Mouse (Mus musculus) heart, adult 11 months (tissue): ENCODE measurements around the gene Atp13a2.

ENCODE experiments used
- DNase-seq: peaks from one replicate; pipeline ENCODE4 v3.0.0; 2022

Gene Atp13a2

DNA sequence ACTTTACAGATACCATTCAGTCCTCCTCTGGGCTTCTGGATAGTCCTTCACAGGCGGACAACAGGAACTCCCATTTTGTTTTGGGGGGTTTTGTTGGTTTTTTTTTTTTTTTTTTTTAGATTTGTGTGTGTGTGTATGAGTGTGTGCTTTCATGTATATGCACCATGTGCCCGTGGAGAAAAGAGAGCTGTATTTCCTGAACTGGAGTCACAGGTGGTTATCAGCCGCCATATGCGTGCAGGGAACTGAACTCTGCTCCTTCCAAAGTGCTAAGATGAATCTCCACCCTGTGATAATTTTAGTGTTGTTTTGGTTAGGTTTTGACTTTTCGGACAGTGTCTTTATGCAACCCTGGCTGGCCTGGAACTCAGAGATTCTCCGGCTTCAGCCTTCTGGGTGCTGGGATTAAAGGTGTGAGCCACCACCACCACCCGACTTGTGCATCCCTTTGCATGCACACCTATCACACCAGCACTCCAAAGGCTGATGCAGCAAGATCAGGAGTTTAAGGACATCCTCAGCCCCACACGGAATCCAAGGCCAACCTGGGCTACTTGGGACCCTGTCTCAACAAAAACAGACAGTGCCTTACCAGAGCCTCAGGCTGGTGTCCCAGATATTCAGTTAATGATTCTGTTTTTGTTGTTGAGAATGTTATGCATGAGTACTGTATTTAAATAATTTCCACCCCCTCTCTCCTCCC is 24.3 kb upstream of the Atp13a2 start:
- no peak for DNase-seq

DNA sequence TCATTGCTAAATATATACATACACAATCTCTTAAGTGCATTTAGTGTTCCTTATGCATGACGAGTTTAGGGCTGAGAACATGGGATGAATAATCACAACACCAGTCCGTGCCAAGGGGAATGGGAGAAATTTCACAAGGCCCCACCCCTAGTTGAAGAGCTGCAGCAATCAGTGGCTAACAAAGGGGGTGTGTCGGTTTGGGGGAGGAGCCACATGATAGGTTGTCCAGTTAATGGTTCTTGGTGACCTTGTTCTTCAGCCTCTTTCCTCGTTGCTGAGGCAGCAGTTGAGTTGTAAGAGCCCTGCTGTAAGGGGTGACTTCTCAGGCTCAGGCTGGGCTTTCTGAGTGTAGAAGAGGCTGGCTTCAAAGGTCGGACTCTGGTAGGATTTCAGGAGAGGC is 23.7 kb upstream of the Atp13a2 start:
- DNase-seq = peak; percentile 96

DNA sequence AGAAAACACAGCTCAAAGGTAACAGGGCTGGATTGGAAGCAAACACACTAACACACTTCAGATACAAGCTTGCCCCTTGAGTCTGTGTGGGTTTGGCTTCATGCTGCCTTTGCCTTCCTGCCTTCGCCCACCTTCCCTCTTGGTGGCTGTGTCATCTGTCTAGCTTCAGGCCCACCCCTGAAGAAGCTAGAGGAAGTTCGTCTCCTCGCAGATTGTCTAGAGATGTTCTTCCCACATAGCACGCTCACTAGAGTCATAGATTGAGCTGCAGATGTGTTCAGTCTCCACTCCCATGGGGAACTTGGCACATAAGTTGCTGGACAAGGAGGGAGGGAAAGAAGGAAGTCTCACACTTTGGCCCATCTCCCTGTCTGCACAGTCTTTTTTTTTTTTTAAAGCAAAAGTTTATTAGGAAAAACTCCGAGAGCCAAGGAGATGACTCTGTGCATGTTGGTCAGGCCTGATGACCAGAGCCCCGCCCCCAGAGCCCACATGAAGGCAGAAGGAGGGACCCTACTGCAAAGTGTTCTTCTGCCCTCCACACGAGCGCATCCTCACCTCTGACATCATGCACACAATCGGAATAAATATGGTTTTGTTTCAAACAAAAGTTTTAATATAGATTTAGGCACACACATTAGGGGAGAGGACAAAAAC is 22.6 kb upstream of the Atp13a2 start:
- DNase-seq = peak; percentile 97

DNA sequence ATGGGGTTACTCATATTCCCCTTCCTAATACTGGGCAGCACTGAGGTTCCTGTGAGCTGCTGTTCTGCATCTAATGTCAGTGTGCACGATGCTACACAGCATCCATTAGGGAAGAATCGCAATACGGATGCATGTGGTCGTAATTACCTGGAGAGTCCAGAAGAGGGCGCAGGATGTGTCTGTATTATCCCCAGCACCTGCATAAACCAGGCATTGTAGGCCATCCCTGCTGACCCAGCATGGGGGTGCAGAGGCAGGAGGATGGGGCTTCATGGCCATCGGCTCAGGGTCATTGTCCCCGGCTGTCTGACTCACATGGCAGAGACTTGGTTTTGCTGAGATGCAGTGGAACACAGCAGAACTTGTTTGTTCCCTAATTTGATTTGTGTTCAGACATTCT is 22.1 kb upstream of the Atp13a2 start:
- peak; percentile 97 for DNase-seq

DNA sequence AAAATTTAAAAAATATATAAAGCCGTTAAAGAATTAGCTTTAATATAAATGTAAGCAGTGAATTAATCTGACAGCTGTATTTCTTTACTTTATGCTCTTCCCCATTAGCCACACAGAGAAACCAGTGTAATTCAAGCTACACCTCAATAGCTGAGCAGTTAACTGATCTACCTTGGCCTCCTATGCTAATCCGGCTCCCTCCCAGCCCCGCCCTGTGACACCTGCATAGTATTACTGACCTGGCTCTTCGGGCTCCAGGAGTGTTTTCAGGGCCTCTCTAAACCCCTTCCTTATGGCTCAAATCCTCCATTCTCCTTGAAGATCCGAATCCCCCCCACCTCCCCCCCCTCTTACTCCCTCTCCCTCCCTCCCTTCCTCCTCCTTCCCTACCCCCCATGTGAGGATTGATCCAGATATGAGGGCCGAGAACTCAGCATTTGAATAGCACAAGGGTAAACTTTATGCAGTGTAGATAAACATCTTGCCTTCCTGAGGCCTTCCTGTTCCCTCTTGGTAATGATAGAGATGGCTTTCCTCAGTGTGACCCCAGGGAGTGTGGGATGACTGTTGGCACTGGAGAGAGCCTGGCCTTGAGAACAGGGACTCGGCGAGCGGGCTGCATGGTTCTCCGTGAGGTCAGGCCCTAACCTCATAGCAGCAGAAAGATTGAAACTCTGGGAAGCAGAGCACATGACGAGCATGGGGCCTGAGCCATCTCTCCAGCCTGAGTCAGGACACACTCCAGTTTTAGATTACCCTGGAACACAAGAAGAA is 19.1 kb upstream of the Atp13a2 start:
- DNase-seq = no peak

DNA sequence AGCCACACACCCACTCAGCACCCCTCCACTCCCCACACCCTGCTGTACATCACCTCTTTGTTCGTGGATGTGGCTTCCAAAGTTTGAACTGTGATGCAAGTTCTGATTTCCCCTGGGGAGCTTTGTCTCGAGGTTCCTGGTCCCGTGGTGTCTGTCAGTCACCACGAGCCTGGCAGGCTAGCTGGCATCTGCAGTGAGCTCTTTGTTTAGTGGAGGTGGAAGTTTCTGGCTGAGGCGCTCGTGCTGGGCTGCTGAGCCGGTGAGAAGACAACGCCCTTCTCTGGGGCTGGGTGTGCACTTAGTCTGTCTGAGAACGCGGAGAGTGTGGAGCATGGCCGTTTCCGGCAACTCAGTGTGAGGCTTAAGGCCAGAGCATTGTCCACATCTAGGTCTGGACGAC is 15.0 kb upstream of the Atp13a2 start:
- DNase-seq = no peak

DNA sequence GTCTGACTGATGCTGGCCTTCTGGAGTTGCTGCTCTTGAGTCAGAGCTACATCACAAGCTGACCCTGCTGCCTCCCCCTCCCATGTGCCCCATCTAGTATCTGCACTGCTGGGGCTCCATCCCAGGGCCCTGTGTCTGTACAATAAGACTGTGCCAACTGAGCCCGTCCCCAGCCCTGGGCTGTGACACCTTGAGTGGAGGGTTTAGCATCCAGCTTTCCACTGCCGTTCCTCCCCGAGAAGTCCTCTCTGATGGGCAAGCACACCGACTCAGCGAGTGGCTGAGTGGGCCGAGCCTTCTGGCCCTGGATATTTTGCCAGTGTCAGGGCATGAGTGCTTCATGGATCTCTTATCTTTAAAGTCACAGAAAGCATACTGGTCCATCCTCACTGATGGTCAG is 12.3 kb upstream of the Atp13a2 start:
- DNase-seq = no peak

DNA sequence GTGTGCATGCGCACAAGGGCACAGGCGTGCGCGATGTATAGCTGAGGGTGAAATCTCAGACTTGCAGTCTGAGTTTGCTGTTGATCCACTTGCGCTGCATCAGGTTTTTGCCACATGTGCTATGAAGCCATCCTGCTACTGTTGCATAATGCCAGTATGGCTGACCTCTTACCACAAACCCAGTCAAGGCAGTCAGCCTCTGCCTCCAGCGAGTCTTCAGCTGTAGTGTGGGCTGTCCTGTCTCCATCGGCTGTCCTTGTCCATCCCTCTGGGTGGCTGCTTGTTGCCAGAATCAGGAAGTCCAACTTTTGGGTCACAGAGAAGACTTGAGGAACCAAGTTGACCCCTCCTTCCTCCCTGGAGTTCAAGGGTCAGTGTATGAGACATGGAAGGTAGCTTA is 11.3 kb upstream of the Atp13a2 start:
- DNase-seq = peak; percentile 95

DNA sequence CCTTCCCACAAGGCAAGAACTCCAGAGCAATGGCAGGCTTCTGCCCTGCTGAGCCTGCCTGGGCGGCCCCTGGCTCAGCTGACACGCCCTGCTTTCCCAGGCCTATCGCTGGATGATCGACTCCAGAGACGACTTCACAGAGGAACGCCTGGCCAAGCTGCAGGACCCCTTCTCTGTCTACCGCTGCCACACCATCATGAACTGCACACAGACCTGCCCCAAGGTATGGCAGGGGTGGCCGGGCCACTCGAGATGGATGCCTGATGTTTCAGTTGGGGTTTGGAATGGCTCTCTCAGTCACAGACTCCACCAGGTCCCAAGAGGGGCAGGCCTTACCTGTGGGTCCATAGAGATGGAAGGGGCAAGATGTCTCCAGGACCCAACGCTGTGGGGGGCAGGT is 9.4 kb upstream of the Atp13a2 start:
- DNase-seq = no peak

DNA sequence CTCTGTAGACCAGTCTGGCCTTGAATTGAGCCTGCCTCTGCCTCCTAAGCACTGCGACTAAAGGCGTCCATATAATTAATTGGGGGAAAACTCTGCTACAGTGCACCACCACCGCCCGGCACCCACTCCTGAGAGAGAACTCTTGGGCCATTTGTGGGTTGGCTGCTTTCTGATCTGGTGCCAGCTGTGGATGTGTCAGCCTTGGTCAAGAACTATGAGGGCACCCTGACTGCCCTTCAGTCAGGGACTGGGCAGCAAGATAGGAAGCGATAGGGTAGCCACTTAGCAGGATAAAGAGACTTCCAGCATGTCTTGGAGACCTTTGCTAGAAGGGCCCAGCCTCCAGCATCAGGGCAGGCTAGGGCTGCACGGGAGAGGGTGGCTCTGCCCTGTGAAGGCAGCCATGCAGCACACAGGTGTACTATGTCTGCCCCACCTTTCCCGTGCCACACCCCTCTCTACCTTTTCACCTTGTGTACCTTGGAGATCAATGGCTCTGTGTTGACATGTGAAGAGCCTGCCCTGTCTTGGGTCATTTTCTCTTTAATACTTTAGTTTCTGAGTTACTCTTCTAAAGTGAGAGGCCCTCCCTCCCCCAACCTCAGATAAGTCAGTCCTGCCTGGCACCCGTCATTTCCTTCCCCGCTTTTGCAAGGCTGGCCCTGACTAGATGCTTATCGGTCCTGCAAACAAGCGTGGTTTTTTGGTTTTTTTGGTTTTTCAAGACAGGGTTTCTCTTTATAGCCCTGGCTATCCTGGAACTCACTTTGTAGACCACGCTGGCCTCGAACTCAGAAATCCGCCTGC is 8.6 kb upstream of the Atp13a2 start:
- no peak for DNase-seq

DNA sequence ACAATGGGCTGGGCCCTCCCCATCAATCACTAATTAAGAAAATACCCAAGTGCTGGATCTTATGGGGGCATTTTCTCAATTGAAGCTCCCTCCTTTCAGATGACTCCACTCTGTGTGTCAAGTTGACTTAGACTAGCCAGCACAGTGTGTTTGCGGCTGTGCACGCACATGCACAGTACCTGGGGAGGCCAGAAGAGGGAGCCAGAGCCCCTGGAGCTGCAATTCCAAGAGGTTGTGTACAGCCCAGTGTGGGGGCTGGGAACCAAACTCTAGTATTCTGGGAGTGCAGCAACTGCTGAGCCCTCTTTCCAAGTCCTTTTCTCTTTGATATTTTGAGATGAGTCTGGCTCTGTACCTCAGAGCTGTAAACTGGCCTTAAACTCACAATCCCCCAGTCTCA is 5.1 kb upstream of the Atp13a2 start:
- DNase-seq = no peak

DNA sequence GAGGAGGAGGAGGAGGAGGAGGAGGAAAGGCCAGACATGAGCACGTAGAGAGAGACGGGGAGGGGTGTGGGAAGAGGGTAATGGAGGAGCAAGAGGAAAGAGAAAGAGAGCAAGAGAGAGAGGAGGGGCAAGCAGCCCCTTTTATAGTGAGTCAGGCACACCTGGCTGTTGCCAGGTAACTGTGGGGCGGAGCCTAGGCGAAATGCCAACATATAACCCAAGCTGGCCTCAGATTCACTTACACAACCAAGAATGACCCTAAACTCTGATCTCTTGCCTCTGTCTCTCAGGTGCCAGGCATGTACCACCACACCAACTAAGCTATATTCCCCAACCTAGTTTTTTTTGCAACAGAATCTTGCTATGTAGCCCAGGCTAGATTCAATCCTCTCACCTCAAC is 3.9 kb upstream of the Atp13a2 start:
- DNase-seq = no peak

DNA sequence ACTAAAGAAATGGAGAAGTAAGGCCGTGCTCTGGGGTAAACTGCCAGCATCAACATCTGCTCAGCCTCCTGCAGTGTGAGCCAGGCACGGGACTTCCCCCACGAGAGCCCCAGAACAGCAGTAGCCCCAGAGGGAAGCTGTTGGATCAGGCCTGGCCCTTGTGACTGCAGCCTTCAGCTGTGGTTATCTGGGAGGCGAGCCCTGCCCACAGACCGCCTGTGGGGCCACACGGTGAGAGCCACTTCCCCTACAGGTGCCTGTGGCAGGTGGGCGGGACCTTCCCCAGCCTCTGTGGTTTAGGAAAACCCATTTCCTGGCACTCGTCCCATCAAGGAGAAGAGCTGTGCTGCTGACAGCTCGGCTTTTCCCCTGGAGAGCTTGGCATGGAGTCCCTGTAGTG is 3.2 kb upstream of the Atp13a2 start:
- DNase-seq = peak; percentile 99

DNA sequence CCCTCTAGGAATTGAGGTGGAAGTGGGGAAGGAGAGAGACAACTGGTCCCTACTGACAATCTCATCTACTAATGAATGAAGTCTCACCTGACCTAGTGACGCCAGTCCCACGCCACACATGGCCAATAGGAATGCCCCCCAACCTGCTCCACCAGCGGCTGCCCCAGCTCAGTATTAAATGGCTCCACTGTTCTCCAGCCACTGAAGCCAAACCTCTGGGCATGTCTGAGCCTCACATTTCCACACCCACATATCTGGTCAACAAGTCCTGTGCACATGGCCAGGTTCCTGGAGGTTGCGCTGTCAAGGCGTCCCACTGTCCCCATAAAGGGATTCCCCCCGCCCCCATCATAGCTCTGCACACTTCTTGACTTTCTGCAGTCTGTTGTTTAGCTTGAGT is 2.1 kb upstream of the Atp13a2 start:
- no peak for DNase-seq

DNA sequence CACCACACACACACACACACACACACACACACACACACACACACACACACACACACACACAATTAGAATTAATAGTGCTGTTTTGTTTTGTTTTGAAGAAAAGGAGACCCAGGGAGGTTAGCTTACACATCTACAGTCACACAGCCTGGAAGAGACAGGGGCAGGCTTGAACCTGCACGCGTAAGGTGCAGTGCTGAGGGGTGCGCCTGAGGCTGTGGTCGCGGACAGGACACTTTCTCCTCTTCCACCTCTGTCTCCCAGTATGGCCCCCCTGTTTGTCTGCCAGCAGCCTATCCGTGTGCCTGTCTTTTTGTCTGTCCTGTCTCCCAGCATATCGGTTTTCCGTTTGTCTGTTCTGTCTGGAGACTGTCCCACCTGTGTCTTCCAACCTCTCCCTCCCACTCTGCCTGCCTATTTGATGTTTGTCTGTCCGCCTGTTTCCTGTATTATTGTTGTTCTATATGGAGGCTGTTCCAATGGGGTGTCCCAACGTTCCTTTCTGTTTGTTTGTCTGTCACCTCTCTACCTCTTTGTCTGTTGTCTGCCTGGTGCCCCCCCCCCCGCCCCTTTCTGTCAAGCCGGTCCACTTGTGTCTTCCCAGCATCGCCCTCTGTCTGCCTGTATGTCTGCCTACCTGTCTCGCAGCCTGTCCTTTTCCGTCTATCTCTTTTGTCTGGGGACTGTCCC is 506 bp upstream of the Atp13a2 start:
- peak; percentile 91 for DNase-seq

DNA sequence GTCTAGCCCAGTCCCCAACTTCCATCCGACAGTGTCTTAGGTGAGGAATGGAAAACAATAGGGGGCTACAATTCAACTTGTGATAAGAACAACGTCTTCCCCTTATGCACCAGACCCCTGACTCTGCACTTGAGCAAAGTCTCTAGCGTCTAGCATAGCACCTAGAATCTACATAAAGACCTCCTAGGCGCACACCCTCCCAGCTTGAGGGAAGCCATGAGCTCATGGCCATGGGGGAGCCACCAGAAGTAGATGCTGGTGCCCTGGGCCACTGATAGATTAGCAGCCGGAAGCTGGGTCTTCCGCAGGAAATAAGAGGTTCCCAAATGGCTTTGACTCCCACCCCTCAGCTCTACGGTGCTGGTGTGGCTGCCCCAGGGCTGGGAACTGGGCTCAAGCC is 803 bp downstream of the Atp13a2 start:
- DNase-seq = peak; percentile 93

DNA sequence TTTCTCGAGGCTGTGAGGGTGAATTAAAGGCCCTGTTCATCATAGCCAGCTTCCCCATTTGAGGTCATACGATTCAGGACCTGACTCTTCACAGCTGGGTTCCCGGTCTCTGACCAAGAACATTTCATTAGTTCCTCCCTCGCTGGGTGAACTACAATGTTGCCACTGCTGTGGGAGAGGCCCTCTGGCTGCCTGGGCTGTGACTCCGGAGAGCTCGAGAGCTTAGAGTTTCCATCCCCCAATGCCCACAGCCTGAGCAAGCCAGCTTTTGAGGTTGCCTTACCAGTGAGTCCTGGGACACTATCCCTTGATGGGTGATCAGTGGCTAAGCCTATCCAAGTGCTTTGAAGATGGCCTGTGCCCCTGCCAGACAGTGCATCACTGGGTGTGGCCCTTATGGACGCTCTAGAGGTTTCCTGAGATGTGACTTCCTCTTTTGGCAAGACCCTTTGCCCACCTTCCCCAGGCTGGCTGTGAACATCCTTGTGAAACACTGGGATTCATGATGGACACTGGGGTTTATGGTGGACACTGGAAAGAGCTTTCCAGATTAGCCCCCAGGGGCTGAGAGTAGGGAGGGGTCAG is 2.1 kb downstream of the Atp13a2 start:
- DNase-seq = peak; percentile 97

DNA sequence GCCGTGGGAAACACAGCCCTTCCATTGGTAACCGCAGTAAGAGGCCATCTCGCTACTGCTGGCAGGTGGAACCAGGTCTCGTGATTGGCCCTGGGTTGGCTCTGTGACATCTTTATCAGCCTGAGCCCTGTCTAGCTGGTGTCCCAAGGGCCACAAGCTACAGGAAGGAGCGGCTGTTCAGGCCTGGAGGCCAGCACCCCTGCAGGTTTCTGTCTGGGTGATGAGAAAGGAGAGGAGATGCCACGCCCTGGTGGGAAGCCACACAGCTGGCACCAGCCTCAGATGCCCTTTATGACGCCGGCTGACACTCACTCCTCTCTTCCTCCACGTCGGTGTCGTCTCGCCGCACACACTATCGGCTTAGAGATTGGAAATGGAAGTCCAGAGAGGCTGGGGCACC is 2.8 kb downstream of the Atp13a2 start:
- peak; percentile 91 for DNase-seq

DNA sequence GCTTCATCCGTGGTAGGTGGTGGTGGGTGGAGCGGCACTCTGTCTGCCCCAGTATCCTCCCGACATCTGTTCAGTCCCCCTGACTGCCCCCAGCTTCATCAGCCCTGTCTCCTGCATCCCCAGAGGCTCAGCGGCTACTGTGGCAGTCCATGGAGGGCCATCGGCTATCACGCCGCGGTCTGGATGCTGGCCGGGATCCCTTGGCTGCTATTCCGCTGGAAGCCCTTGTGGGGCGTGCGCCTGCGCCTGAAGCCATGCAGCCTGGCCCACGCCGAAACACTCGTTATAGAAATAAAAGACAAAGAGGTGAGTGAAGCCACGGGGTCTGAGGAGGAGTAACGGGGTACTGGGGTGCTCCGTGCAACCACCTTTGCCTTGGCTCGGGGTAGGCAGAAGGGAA is 5.5 kb downstream of the Atp13a2 start:
- DNase-seq = peak; percentile 90

DNA sequence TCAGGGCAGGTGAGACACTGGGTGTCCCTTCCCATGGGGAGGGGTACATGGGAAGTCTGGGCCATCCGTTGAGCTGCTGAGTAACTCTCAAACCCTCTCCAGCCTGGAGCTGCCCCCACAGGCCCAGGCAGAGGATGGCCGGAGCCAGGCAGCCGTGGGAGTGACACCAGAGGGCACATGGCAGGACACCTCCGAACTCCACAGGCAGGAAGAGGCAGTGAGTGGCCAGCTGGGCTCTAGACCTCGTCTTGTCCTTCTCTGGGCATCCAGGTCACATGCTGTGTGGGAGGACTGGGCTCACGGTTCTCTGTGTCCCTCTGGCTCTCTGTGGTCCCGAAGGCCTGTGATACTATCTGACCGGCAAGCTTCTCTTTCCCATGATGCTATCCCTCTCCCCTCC is 7.2 kb downstream of the Atp13a2 start:
- DNase-seq = no peak

DNA sequence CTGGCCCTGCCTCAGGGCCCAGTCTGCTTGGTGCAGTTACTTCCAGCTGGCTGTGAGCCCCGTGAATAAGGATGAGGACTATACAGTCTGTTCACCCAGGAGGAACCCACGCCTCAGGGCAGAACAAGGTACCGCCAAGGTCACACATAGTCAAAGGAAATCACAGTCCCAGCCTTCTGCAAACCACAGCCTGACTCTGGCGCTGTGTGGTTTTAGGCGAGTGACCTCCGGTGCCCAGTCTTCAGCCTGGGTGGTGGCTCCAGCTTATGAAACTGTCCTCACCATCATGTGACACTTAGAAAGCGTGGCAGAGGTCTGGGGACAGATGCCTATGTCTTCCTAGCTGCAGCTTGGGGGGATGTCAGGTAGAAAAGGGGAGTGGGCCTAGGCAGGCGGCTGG is 9.1 kb downstream of the Atp13a2 start:
- DNase-seq = no peak

DNA sequence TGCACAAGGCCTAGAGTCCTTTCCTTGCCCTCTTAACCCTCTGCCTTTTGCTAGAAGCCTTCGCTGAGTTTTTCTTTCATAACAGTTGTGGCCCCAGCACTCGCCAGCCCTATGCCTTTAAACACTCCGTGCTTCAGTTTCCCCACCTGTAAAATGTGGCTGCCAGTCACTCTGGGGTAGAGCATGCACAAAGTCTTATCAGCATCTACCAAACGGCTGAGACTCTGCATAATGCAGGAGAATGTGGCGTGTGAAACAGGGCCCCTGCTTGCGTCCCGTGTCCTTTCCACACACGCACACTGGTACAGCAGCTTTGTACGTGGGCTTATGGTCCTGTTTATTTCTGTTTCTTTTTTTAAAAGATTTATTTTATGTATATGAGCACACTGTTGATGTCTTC is 10.1 kb downstream of the Atp13a2 start:
- DNase-seq = no peak
